Mouse (Mus musculus) midbrain, embryonic 14.5 days (tissue): Measurements from ENCODE around the gene Gbe1. TPM values are rescaled to one million over a fixed set of nuclear protein-coding genes. Genes with fewer than 3 reads are reported as not detected.

Experiments
- ATAC-seq: fragments of 200-750 bp; cut with Nextera tagmentation; 2 replicates; pipeline ENCODE4 v1.8.0; 2017; ENCODE audit warnings: moderate number of reproducible peaks, moderate library complexity; ENCODE audit not compliant: low FRiP score, low TSS enrichment
- DNase-seq: peaks from one replicate; pipeline ENCODE4 v3.0.0-alpha.2; 2015
- H3K27ac ChIP-seq: fragments of 300-500 bp; sonication (generic); replicated peaks from 2 replicates; pipeline ENCODE4 v1.5.1; 2014; ENCODE audit warnings: mild to moderate bottlenecking, low read depth, low read length, moderate library complexity
- H3K27me3 ChIP-seq: fragments of 300-500 bp; sonication (generic); 2 replicates; pipeline ENCODE4 v1.6.1; 2014; ENCODE audit warnings: low read length, control low read depth, mixed read lengths; ENCODE audit not compliant: control insufficient read depth, insufficient read depth
- H3K36me3 ChIP-seq: fragments of 300-500 bp; sonication (generic); 2 replicates; pipeline ENCODE4 v1.6.1; 2014; ENCODE audit warnings: low read length, control low read depth; ENCODE audit not compliant: control insufficient read depth, insufficient read depth
- H3K4me1 ChIP-seq: fragments of 300-500 bp; sonication (generic); 2 replicates; pipeline ENCODE4 v1.6.1; 2014; ENCODE audit warnings: mild to moderate bottlenecking, antibody characterized with exemption, low read length, control low read depth; ENCODE audit not compliant: control insufficient read depth, insufficient read depth
- H3K4me2 ChIP-seq: fragments of 300-500 bp; sonication (generic); 2 replicates; pipeline ENCODE4 v1.6.1; 2014; ENCODE audit warnings: mild to moderate bottlenecking, low read length, moderate library complexity
- H3K4me3 ChIP-seq: fragments of 300-500 bp; sonication (generic); replicated peaks from 2 replicates; pipeline ENCODE4 v1.5.1; 2014; ENCODE audit warnings: low read depth, low read length
- H3K9ac ChIP-seq: fragments of 300-500 bp; sonication (generic); replicated peaks from 2 replicates; pipeline ENCODE4 v1.6.1; 2014; ENCODE audit warnings: mild to moderate bottlenecking, low read length, moderate library complexity
- H3K9me3 ChIP-seq: fragments of 300-500 bp; sonication (generic); 2 replicates; pipeline ENCODE4 v1.6.1; 2016; ENCODE audit warnings: low read length, control low read depth, mixed read lengths; ENCODE audit not compliant: control insufficient read depth
- WGBS: fragments of 180-500 bp; shearing (Covaris S2); extraction: QIAGEN DNeasy Blood & Tissue Kit; methylation state at CpG from one replicate; pipeline ENCODE4 v1.1.7; 2014; 5-methylcytosine and 5-hydroxymethylcytosine counted together
- polyA plus RNA-seq: library from polyadenylated mRNA; unstranded; fragments of >200 nt; fragmentation: Nextera tagmentation; extraction: Ambion mirVana; gene quantifications from 2 replicates; pipeline ENCODE4 v1.2.1, GENCODE M21; 2014

Gene Gbe1
- polyA plus RNA-seq, 1 experiment from 2014 or later = 17.9 TPM

GRCm38 (mm10) chr16:70326339-70326948 is 12.7 kb downstream of the Gbe1 start:
- 0 out of 2 replicates have a peak, but pooled peaks cover 3% of the 10 kb centered on the region for H3K4me1 ChIP-seq
- DNase-seq (no peak), ATAC-seq (no peak)
- H3K36me3 ChIP-seq = no peaks in the 10 kb centered on the region
- no peaks in the 10 kb centered on the region for H3K27me3 ChIP-seq
- no peaks in the 10 kb centered on the region for H3K9me3 ChIP-seq
- H3K4me2 ChIP-seq = no peak overlapping the region
- no peak overlapping the region for H3K4me3 ChIP-seq
- WGBS = 91% methylated on average over 9 of the region's 9 CpGs
- no peak overlapping the region for H3K9ac ChIP-seq
- no peak overlapping the region for H3K27ac ChIP-seq

GRCm38 (mm10) chr16:70328566-70328965 is 14.8 kb downstream of the Gbe1 start:
- Histone ChIP-seq H3K9me3 (no peaks in the 10 kb centered on the region), H3K9ac (no peak overlapping the region), H3K4me3 (no peak overlapping the region), H3K4me2 (no peak overlapping the region), H3K27me3 (no peaks in the 10 kb centered on the region), H3K27ac (no peak overlapping the region), H3K4me1 (0 out of 2 replicates have a peak, but pooled peaks cover 3% of the 10 kb centered on the region), H3K36me3 (no peaks in the 10 kb centered on the region)
- DNase-seq (no peak), ATAC-seq (no peak)
- 92% methylated on average over 6 of the region's 6 CpGs for WGBS

GRCm38 (mm10) chr16:70329036-70329435 is 15.3 kb downstream of the Gbe1 start:
- Histone ChIP-seq H3K27ac (no peak overlapping the region), H3K4me3 (no peak overlapping the region), H3K27me3 (no peaks in the 10 kb centered on the region), H3K4me1 (0 out of 2 replicates have a peak, but pooled peaks cover 3% of the 10 kb centered on the region), H3K9me3 (no peaks in the 10 kb centered on the region), H3K36me3 (no peaks in the 10 kb centered on the region), H3K4me2 (no peak overlapping the region), H3K9ac (no peak overlapping the region)
- 83% methylated on average over 10 of the region's 10 CpGs for WGBS
- DNase-seq (no peak), ATAC-seq (no peak)

- no peak overlapping the region for H3K4me3 ChIP-seq
- DNase-seq (no peak), ATAC-seq (no peak)
- no peaks in the 10 kb centered on the region for H3K36me3 ChIP-seq
- WGBS = 93% methylated on average over 6 of the region's 6 CpGs
- H3K4me1 ChIP-seq = 0 out of 2 replicates have a peak, but pooled peaks cover 3% of the 10 kb centered on the region
- no peak overlapping the region for H3K4me2 ChIP-seq
- H3K9ac ChIP-seq = no peak overlapping the region
- H3K27me3 ChIP-seq = no peaks in the 10 kb centered on the region
- H3K9me3 ChIP-seq = no peaks in the 10 kb centered on the region
- no peak overlapping the region for H3K27ac ChIP-seq
Observed at GRCm38 (mm10) chr16:70329471-70329870, 15.7 kb downstream of the Gbe1 start.

- H3K27me3 ChIP-seq = no peaks in the 10 kb centered on the region
- no peak overlapping the region for H3K9ac ChIP-seq
- WGBS = 61% methylated on average over 2 of the region's 2 CpGs
- H3K36me3 ChIP-seq = no peaks in the 10 kb centered on the region
- DNase-seq = no peak
- 0 out of 2 replicates have a peak, but pooled peaks cover 3% of the 10 kb centered on the region for H3K4me1 ChIP-seq
- H3K27ac ChIP-seq = no peak overlapping the region
- no peak overlapping the region for H3K4me3 ChIP-seq
- no peak for ATAC-seq
- no peak overlapping the region for H3K4me2 ChIP-seq
- H3K9me3 ChIP-seq = no peaks in the 10 kb centered on the region
Observed at GRCm38 (mm10) chr16:70330007-70330406, 16.3 kb downstream of the Gbe1 start.

- DNase-seq = no peak
- no peak overlapping the region for H3K4me2 ChIP-seq
- 0 out of 2 replicates have a peak, but pooled peaks cover 3% of the 10 kb centered on the region for H3K4me1 ChIP-seq
- no peak for ATAC-seq
- no peak overlapping the region for H3K27ac ChIP-seq
- WGBS = 93% methylated on average over 10 of the region's 10 CpGs
- no peak overlapping the region for H3K9ac ChIP-seq
- H3K27me3 ChIP-seq = no peaks in the 10 kb centered on the region
- no peak overlapping the region for H3K4me3 ChIP-seq
- no peaks in the 10 kb centered on the region for H3K9me3 ChIP-seq
- H3K36me3 ChIP-seq = no peaks in the 10 kb centered on the region
Observed at GRCm38 (mm10) chr16:70330626-70331275, 17.0 kb downstream of the Gbe1 start.

GRCm38 (mm10) chr16:70334812-70335211 is 21.1 kb downstream of the Gbe1 start:
- ATAC-seq = no peak
- WGBS = 95% methylated on average over 5 of the region's 5 CpGs

GRCm38 (mm10) chr16:70335472-70335871 is 21.7 kb downstream of the Gbe1 start:
- Histone ChIP-seq H3K9me3 (no peaks in the 10 kb centered on the region), H3K4me3 (no peak overlapping the region), H3K4me2 (no peak overlapping the region), H3K4me1 (no peaks in the 10 kb centered on the region), H3K36me3 (no peaks in the 10 kb centered on the region), H3K27me3 (no peaks in the 10 kb centered on the region), H3K9ac (no peak overlapping the region), H3K27ac (no peak overlapping the region)
- no peak for DNase-seq
- ATAC-seq = no peak

More at GRCm38 (mm10) chr16:70334812-70335211, 21.1 kb downstream of the Gbe1 start:
- no peak for DNase-seq
- H3K27me3 ChIP-seq = no peaks in the 10 kb centered on the region
- no peak overlapping the region for H3K4me3 ChIP-seq
- H3K4me1 ChIP-seq = no peaks in the 10 kb centered on the region
- no peak overlapping the region for H3K27ac ChIP-seq
- H3K9ac ChIP-seq = no peak overlapping the region
- H3K4me2 ChIP-seq = no peak overlapping the region
- no peaks in the 10 kb centered on the region for H3K9me3 ChIP-seq
- H3K36me3 ChIP-seq = no peaks in the 10 kb centered on the region

GRCm38 (mm10) chr16:70337661-70338060 is 23.9 kb downstream of the Gbe1 start:
- Histone ChIP-seq H3K36me3 (no peaks in the 10 kb centered on the region), H3K4me1 (no peaks in the 10 kb centered on the region), H3K9ac (no peak overlapping the region), H3K27ac (no peak overlapping the region), H3K9me3 (no peaks in the 10 kb centered on the region), H3K4me3 (no peak overlapping the region), H3K27me3 (no peaks in the 10 kb centered on the region), H3K4me2 (no peak overlapping the region)
- DNase-seq (no peak), ATAC-seq (no peak)
- 89% methylated on average over 3 of the region's 3 CpGs for WGBS
